Mouse (Mus musculus) E14TG2a.4 (cell line): ENCODE data around the gene Mei4.

ENCODE experiments used
- CTCF ChIP-seq: conservative IDR thresholded peaks from 2 replicates; pipeline ENCODE4 v1.5.1; 2014; ENCODE audit warnings: low read length
- NANOG ChIP-seq: IDR thresholded peaks from 2 replicates; pipeline ENCODE4 v1.6.1; 2014; ENCODE audit warnings: borderline replicate concordance, low read length, mixed read lengths

DNA sequence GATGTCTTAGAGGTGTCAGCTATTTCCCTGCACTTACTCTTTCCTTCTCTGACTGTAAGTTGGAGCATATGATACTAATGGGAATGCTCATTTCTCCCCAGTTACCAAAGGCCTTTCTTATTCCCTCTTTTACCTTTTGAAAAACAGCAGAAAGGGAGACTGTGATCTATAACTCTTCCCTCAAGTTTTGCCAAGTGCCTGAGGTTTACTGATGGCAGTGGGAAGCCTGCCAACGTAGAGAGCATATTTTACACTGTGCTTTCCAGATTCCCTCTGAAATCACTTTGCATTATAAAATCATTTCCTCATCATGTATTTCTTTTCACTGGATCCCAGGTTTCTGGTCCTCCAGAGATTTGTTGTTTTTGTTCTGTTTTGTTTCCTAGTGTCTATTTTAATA is 354.5 kb downstream of the Mei4 start:
- TF ChIP-seq CTCF (no peak), NANOG (no peak)
